Mouse (Mus musculus): Measurements from ENCODE around the gene Use1. TPM values are rescaled to one million over a fixed set of nuclear protein-coding genes. Genes with fewer than 3 reads are reported as not detected.
"Not testable (repeated sequence)": the region's sequence is repeated elsewhere in the genome, so short reads cannot be mapped to it uniquely, and the experiment has no call there.

Gene Use1
- total RNA-seq (2021): 100 to 1,000 TPM in 1 of 2 experiments, 10 to 100 TPM in 1; 97.9 to 108 TPM
- long read RNA-seq, partial matches to known transcripts: 2 of 12 reads
- long read RNA-seq, other reads (novel, unspliced or antisense): 6 of 12 reads

GRCm38 (mm10) chr8:71366771-71367528, at the start of gene Use1:
Use1 (plus strand) TSS chr8:71366848.
- peak; percentile 85 to 90 for DNase-seq (ENCODE audit: low spot score in 2 of 2)

- DNase-seq (ENCODE audit: low spot score in 2 of 2): not testable (repeated sequence)
These were observed 48.0 kb upstream of the Use1 start for GRCm38 (mm10) chr8:71318610-71319009.

GRCm38 (mm10) chr8:71319760-71320159, 46.9 kb upstream of the Use1 start:
- DNase-seq (ENCODE audit: low spot score in 2 of 2): not testable (repeated sequence)

- DNase-seq (ENCODE audit: low spot score in 2 of 2): no peak
These were observed 43.7 kb upstream of the Use1 start for GRCm38 (mm10) chr8:71322939-71323338.

- DNase-seq (ENCODE audit: low spot score in 2 of 2): peak in 1 of 2 experiments; percentile 27
These were observed 41.8 kb upstream of the Use1 start for GRCm38 (mm10) chr8:71324848-71325247.

GRCm38 (mm10) chr8:71337834-71338233, 28.8 kb upstream of the Use1 start:
- not testable (repeated sequence) for DNase-seq (ENCODE audit: low spot score in 2 of 2)

- DNase-seq (ENCODE audit: low spot score in 2 of 2): no peak
These were observed 26.0 kb upstream of the Use1 start for GRCm38 (mm10) chr8:71340625-71341024.

- no peak for DNase-seq (ENCODE audit: low spot score in 2 of 2)
These were observed 20.1 kb upstream of the Use1 start for GRCm38 (mm10) chr8:71346581-71346980.

- DNase-seq (ENCODE audit: low spot score in 2 of 2): no peak
These were observed 15.5 kb upstream of the Use1 start for GRCm38 (mm10) chr8:71351117-71351516.

- no peak for DNase-seq (ENCODE audit: low spot score in 2 of 2)
These were observed 15.1 kb upstream of the Use1 start for GRCm38 (mm10) chr8:71351520-71351919.

- DNase-seq (ENCODE audit: low spot score in 2 of 2): no peak
These were observed 8.6 kb upstream of the Use1 start for GRCm38 (mm10) chr8:71358026-71358425.

GRCm38 (mm10) chr8:71367529-71368176, 1.0 kb downstream of the Use1 start:
- no peak for DNase-seq (ENCODE audit: low spot score in 2 of 2)

GRCm38 (mm10) chr8:71368366-71368765, 1.7 kb downstream of the Use1 start:
- no peak for DNase-seq (ENCODE audit: low spot score in 2 of 2)

- DNase-seq (ENCODE audit: low spot score in 2 of 2): no peak
These were observed 2.5 kb downstream of the Use1 start for GRCm38 (mm10) chr8:71369040-71369718.

GRCm38 (mm10) chr8:71370711-71371235, 4.1 kb downstream of the Use1 start:
- no peak for DNase-seq (ENCODE audit: low spot score in 2 of 2)

- peak; percentile 94 to 97 for DNase-seq (ENCODE audit: low spot score in 2 of 2)
These were observed 4.7 kb downstream of the Use1 start, which contains the start of gene Ocel1 for GRCm38 (mm10) chr8:71371236-71371848. Ocel1 (plus strand) TSS chr8:71371298.

GRCm38 (mm10) chr8:71372427-71372826, 5.8 kb downstream of the Use1 start:
- DNase-seq (ENCODE audit: low spot score in 2 of 2): no peak

- no peak for DNase-seq (ENCODE audit: low spot score in 2 of 2)
These were observed 6.4 kb downstream of the Use1 start for GRCm38 (mm10) chr8:71373000-71373399.

- DNase-seq (ENCODE audit: low spot score in 2 of 2): no peak
These were observed 8.1 kb downstream of the Use1 start for GRCm38 (mm10) chr8:71374616-71375206.

- peak; percentile 50 to 68 for DNase-seq (ENCODE audit: low spot score in 2 of 2)
These were observed 9.2 kb downstream of the Use1 start for GRCm38 (mm10) chr8:71375581-71376422.

Measured in layer of hippocampus, postnatal 10 days (tissue).